Comparison of ENCODE assay signal across 28 mouse cellular contexts in genomic region chr10:68784463-68784862, GRCm38 (mm10).
A peak's percentile ranks its signal among the peaks of the same experiment; 100 is the strongest.
DNase-seq lines count a peak whose midpoint lies in the region; ATAC-seq and TF ChIP-seq lines count a peak whose summit lies in the region.
"Had no signal": no experiment of that assay in that cellular context is flagged by ENCODE, and none has a peak within 500 bp of the region (broad histone marks: within the 10 kb centered on the region; RNA-seq: fewer than 3 reads in every experiment).

No protein-coding gene starts in this region.

- no peak for TF ChIP-seq POLR2A in embryonic fibroblast, embryonic 13.5 days (IDR thresholded peaks at IDR 0.05; ENCODE audit: low read depth, low read length)

- 0 out of 2 replicates have a peak, but pooled peaks cover 4% of the 10 kb centered on the region for H3K4me1 ChIP-seq in embryonic fibroblast, embryonic 13.5 days (ENCODE audit: control insufficient read depth, insufficient read depth, low read length)
- no peaks in the 10 kb centered on the region for H3K4me1 ChIP-seq in stomach, postnatal 0 days (replicated peaks; ENCODE audit: control insufficient read depth, insufficient read depth)
- H3K4me1 ChIP-seq: embryonic facial prominence, embryonic 10.5 days; forebrain, embryonic 10.5 days; forebrain, embryonic 12.5 days had no signal

- no peak for ATAC-seq in stomach, postnatal 0 days (ENCODE audit: low FRiP score, low TSS enrichment)
- ATAC-seq: activated CD4-positive, CD25-positive, alpha-beta regulatory T cell, adult 4 months; forebrain, embryonic 14.5 days; forebrain, embryonic 16.5 days; Patski had no signal

- no peak for TF ChIP-seq EP300 in stomach, postnatal 0 days (optimal IDR thresholded peaks at IDR 0.05)

- H3K27me3 ChIP-seq in stomach, postnatal 0 days (ENCODE audit: control insufficient read depth, insufficient read depth, low read length): no peaks in the 10 kb centered on the region
- H3K27me3 ChIP-seq: CH12.LX; embryonic facial prominence, embryonic 12.5 days; forebrain, embryonic 12.5 days; Patski had no signal

- TF ChIP-seq CTCF in embryonic fibroblast, embryonic 13.5 days (IDR thresholded peaks at IDR 0.05; ENCODE audit: borderline replicate concordance, insufficient read depth, low read length): no peak
- no peak for TF ChIP-seq CTCF in stomach, postnatal 0 days (IDR thresholded peaks at IDR 0.05; ENCODE audit: low read depth)

- no peaks in the 10 kb centered on the region for H3K9me3 ChIP-seq in stomach, postnatal 0 days (ENCODE audit: control insufficient read depth, low read length)
- H3K9me3 ChIP-seq: embryonic facial prominence, embryonic 10.5 days; embryonic facial prominence, embryonic 12.5 days; forebrain, embryonic 10.5 days; forebrain, embryonic 12.5 days had no signal

- 91% methylated on average over 1 of the region's 1 CpGs for WGBS in stomach, postnatal 0 days

- H3K9ac ChIP-seq in stomach, postnatal 0 days (ENCODE audit: low read length): no peak overlapping the region
- H3K9ac ChIP-seq: embryonic facial prominence, embryonic 12.5 days; forebrain, embryonic 12.5 days had no signal

- no peak overlapping the region for H3K4me3 ChIP-seq in embryonic fibroblast, embryonic 13.5 days (ENCODE audit: insufficient read depth, low read length)
- H3K4me3 ChIP-seq in stomach, postnatal 0 days (ENCODE audit: low read depth, low read length): no peak overlapping the region
- H3K4me3 ChIP-seq: embryonic facial prominence, embryonic 10.5 days; embryonic facial prominence, embryonic 12.5 days; erythroblast, embryonic 14.5 days; forebrain, embryonic 10.5 days; forebrain, embryonic 12.5 days had no signal

- peak; percentile 4 for DNase-seq in layer of hippocampus, adult 11-12 months (ENCODE audit: low spot score)
- no peak for DNase-seq in layer of hippocampus, adult 8-10 months (ENCODE audit: low spot score in 2 of 2)
- DNase-seq in layer of hippocampus, adult 9-11 months: peak; percentile 8
- no peak for DNase-seq in layer of hippocampus, postnatal 10 days (ENCODE audit: low spot score in 2 of 2)
- peak; percentile 6 for DNase-seq in telencephalon, adult 2 months (ENCODE audit: low read depth, low spot score)
- no peak for DNase-seq in yolk sac, embryonic 10.5 days (ENCODE audit: low spot score)
- DNase-seq in stomach, postnatal 0 days (ENCODE audit: low spot score): no peak
- DNase-seq: adrenal gland, adult 8-10 months; adrenal gland, postnatal 14 days; adrenal gland, postnatal 36 days; B cell, adult 2 months; cerebellum, adult 11-12 months; cerebellum, adult 2 months; cerebellum, adult 9-10 months; cerebellum, postnatal 10 days; cerebellum, postnatal 25 days had no signal

- H3K27ac ChIP-seq in embryonic fibroblast, embryonic 13.5 days (ENCODE audit: insufficient read depth, low read length): peak overlapping the region; percentile 58
- no peak overlapping the region for H3K27ac ChIP-seq in stomach, postnatal 0 days (replicated peaks)
- H3K27ac ChIP-seq: embryonic facial prominence, embryonic 10.5 days; embryonic facial prominence, embryonic 12.5 days; forebrain, embryonic 10.5 days; forebrain, embryonic 12.5 days had no signal

- no peak overlapping the region for H3K4me2 ChIP-seq in stomach, postnatal 0 days (replicated peaks; ENCODE audit: low read depth)
- H3K4me2 ChIP-seq: embryonic facial prominence, embryonic 12.5 days; forebrain, embryonic 12.5 days had no signal

- H3K36me3 ChIP-seq in stomach, postnatal 0 days (ENCODE audit: control insufficient read depth, insufficient read depth, low read length): no peaks in the 10 kb centered on the region
- H3K36me3 ChIP-seq: embryonic facial prominence, embryonic 10.5 days; forebrain, embryonic 10.5 days; forebrain, embryonic 12.5 days; G1E had no signal

Comparison
In these comparisons a context has a peak if more than half of its experiments do, and no peak if none do; other contexts are left out.
1. DNase-seq: peak in layer of hippocampus, adult 11-12 months (single experiment), layer of hippocampus, adult 9-11 months (single experiment) and telencephalon, adult 2 months (single experiment); none in layer of hippocampus, adult 8-10 months (0 of 2), layer of hippocampus, postnatal 10 days (0 of 2), yolk sac, embryonic 10.5 days (single experiment) and stomach, postnatal 0 days (single experiment).